Mouse (Mus musculus): ENCODE results near the gene Cnnm2. TPM values are rescaled to one million over a fixed set of nuclear protein-coding genes. Genes with fewer than 3 reads are reported as not detected.

The Cnnm2 gene
- total RNA-seq (2014; fragmentation: Nextera tagmentation) (67.6 and 68.1 TPM in 2 replicates), total RNA-seq (2017) (16.2 and 16.7 TPM in 2 replicates), polyA plus RNA-seq (2012) (20.7 and 27.1 TPM in 2 replicates)

GRCm38 (mm10) chr19:46761247-46761946 lies at the start of gene Cnnm2:
Cnnm2 (plus strand) TSS chr19:46761596.
- Histone ChIP-seq H3K9me3 (replicated peaks) (no peaks in the 10 kb centered on the region), H3K36me3 (replicated peaks) (peaks cover 12% of the 10 kb centered on the region), H3K4me1 (ENCODE audit: insufficient read depth, low read depth, low read length) (peaks cover 31% of the 10 kb centered on the region), H3K4me3 (ENCODE audit: low read depth, low read length) (peak within 1 kb of the TSS; percentile 83), H3K27me3 (ENCODE audit: insufficient read depth, low read length) (no peaks in the 10 kb centered on the region)
- TF ChIP-seq GATA1 (IDR thresholded peaks at IDR 0.05; ENCODE audit: borderline replicate concordance, low read length) (no peak), POLR2AphosphoS5 (IDR thresholded peaks at IDR 0.05; ENCODE audit: insufficient replicate concordance, low read depth, low read length) (no peak), TAL1 (conservative IDR thresholded peaks at IDR 0.05; ENCODE audit: low read depth, low read length) (no peak), GATA2 (IDR thresholded peaks at IDR 0.05; ENCODE audit: borderline replicate concordance, low read depth, low read length) (no peak), CTCF (IDR thresholded peaks at IDR 0.05; ENCODE audit: low read depth, low read length) (no peak)
- ATAC-seq (ENCODE audit: extremely low read depth, insufficient number of reproducible peaks, low FRiP score, poor library complexity, severe bottlenecking) (peak; percentile 94), DNase-seq (ENCODE audit: low spot score) (peak; percentile 95)

GRCm38 (mm10) chr19:46714234-46714633 lies 47.2 kb upstream of the Cnnm2 start:
- H3K9me3 ChIP-seq (replicated peaks) = peaks cover 5% of the 10 kb centered on the region
- H3K4me1 ChIP-seq (ENCODE audit: insufficient read depth, low read depth, low read length) = peaks cover 8% of the 10 kb centered on the region; the same call in 1 of the 2 replicates
- peaks cover 27% of the 10 kb centered on the region for H3K27me3 ChIP-seq (ENCODE audit: insufficient read depth, low read length)
- ATAC-seq (ENCODE audit: extremely low read depth, insufficient number of reproducible peaks, low FRiP score, poor library complexity, severe bottlenecking) (no peak), DNase-seq (ENCODE audit: low spot score) (no peak)
- H3K4me3 ChIP-seq (ENCODE audit: low read depth, low read length) = no peak overlapping the region
- H3K36me3 ChIP-seq (replicated peaks) = no peaks in the 10 kb centered on the region
- no peak for TF ChIP-seq CTCF (IDR thresholded peaks at IDR 0.05; ENCODE audit: low read depth, low read length)
- no peak for TF ChIP-seq GATA1 (IDR thresholded peaks at IDR 0.05; ENCODE audit: borderline replicate concordance, low read length)
- no peak for TF ChIP-seq POLR2AphosphoS5 (IDR thresholded peaks at IDR 0.05; ENCODE audit: insufficient replicate concordance, low read depth, low read length)
- no peak for TF ChIP-seq GATA2 (IDR thresholded peaks at IDR 0.05; ENCODE audit: borderline replicate concordance, low read depth, low read length)
- no peak for TF ChIP-seq TAL1 (conservative IDR thresholded peaks at IDR 0.05; ENCODE audit: low read depth, low read length)

- no peaks in the 10 kb centered on the region for H3K36me3 ChIP-seq (replicated peaks)
- peaks cover 33% of the 10 kb centered on the region for H3K27me3 ChIP-seq (ENCODE audit: insufficient read depth, low read length)
- ATAC-seq (ENCODE audit: extremely low read depth, insufficient number of reproducible peaks, low FRiP score, poor library complexity, severe bottlenecking) (no peak), DNase-seq (ENCODE audit: low spot score) (no peak)
- no peak for TF ChIP-seq GATA1 (IDR thresholded peaks at IDR 0.05; ENCODE audit: borderline replicate concordance, low read length)
- no peak overlapping the region for H3K4me3 ChIP-seq (ENCODE audit: low read depth, low read length)
- peaks cover 6% of the 10 kb centered on the region; the same call in 1 of the 2 replicates for H3K4me1 ChIP-seq (ENCODE audit: insufficient read depth, low read depth, low read length)
- H3K9me3 ChIP-seq (replicated peaks) = peaks cover 5% of the 10 kb centered on the region
Measured at GRCm38 (mm10) chr19:46715016-46715415, 46.4 kb upstream of the Cnnm2 start.

GRCm38 (mm10) chr19:46718150-46718549 lies 43.2 kb upstream of the Cnnm2 start:
- peaks cover 5% of the 10 kb centered on the region for H3K9me3 ChIP-seq (replicated peaks)
- H3K4me1 ChIP-seq (ENCODE audit: insufficient read depth, low read depth, low read length) = 0 out of 2 replicates have a peak, but pooled peaks cover 3% of the 10 kb centered on the region
- DNase-seq (ENCODE audit: low spot score) (no peak), ATAC-seq (ENCODE audit: extremely low read depth, insufficient number of reproducible peaks, low FRiP score, poor library complexity, severe bottlenecking) (no peak)
- H3K27me3 ChIP-seq (ENCODE audit: insufficient read depth, low read length) = peaks cover 30% of the 10 kb centered on the region
- H3K4me3 ChIP-seq (ENCODE audit: low read depth, low read length) = no peak overlapping the region
- H3K36me3 ChIP-seq (replicated peaks) = no peaks in the 10 kb centered on the region
- TF ChIP-seq POLR2AphosphoS5 (IDR thresholded peaks at IDR 0.05; ENCODE audit: insufficient replicate concordance, low read depth, low read length) = no peak
- TF ChIP-seq CTCF (IDR thresholded peaks at IDR 0.05; ENCODE audit: low read depth, low read length) = no peak
- no peak for TF ChIP-seq GATA2 (IDR thresholded peaks at IDR 0.05; ENCODE audit: borderline replicate concordance, low read depth, low read length)
- TF ChIP-seq GATA1 (IDR thresholded peaks at IDR 0.05; ENCODE audit: borderline replicate concordance, low read length) = no peak
- no peak for TF ChIP-seq TAL1 (conservative IDR thresholded peaks at IDR 0.05; ENCODE audit: low read depth, low read length)

GRCm38 (mm10) chr19:46724411-46724810 lies 37.0 kb upstream of the Cnnm2 start:
- Histone ChIP-seq H3K9me3 (replicated peaks) (no peaks in the 10 kb centered on the region), H3K4me3 (ENCODE audit: low read depth, low read length) (no peak overlapping the region), H3K4me1 (ENCODE audit: insufficient read depth, low read depth, low read length) (peaks cover 28% of the 10 kb centered on the region), H3K36me3 (replicated peaks) (no peaks in the 10 kb centered on the region), H3K27me3 (ENCODE audit: insufficient read depth, low read length) (peaks cover 13% of the 10 kb centered on the region)
- DNase-seq (ENCODE audit: low spot score) (no peak), ATAC-seq (ENCODE audit: extremely low read depth, insufficient number of reproducible peaks, low FRiP score, poor library complexity, severe bottlenecking) (no peak)
- TF ChIP-seq GATA2 (IDR thresholded peaks at IDR 0.05; ENCODE audit: borderline replicate concordance, low read depth, low read length) (no peak), POLR2AphosphoS5 (IDR thresholded peaks at IDR 0.05; ENCODE audit: insufficient replicate concordance, low read depth, low read length) (no peak), TAL1 (conservative IDR thresholded peaks at IDR 0.05; ENCODE audit: low read depth, low read length) (no peak), GATA1 (IDR thresholded peaks at IDR 0.05; ENCODE audit: borderline replicate concordance, low read length) (no peak), CTCF (IDR thresholded peaks at IDR 0.05; ENCODE audit: low read depth, low read length) (no peak)

GRCm38 (mm10) chr19:46726142-46726541 lies 35.3 kb upstream of the Cnnm2 start:
- peaks cover under 1% of the 10 kb centered on the region; the same call in 1 of the 2 replicates for H3K27me3 ChIP-seq (ENCODE audit: insufficient read depth, low read length)
- DNase-seq (ENCODE audit: low spot score) (no peak), ATAC-seq (ENCODE audit: extremely low read depth, insufficient number of reproducible peaks, low FRiP score, poor library complexity, severe bottlenecking) (no peak)
- H3K4me1 ChIP-seq (ENCODE audit: insufficient read depth, low read depth, low read length) = peaks cover 35% of the 10 kb centered on the region
- no peaks in the 10 kb centered on the region for H3K36me3 ChIP-seq (replicated peaks)
- H3K9me3 ChIP-seq (replicated peaks) = no peaks in the 10 kb centered on the region
- TF ChIP-seq TAL1 (conservative IDR thresholded peaks at IDR 0.05; ENCODE audit: low read depth, low read length) (no peak), POLR2AphosphoS5 (IDR thresholded peaks at IDR 0.05; ENCODE audit: insufficient replicate concordance, low read depth, low read length) (no peak), GATA2 (IDR thresholded peaks at IDR 0.05; ENCODE audit: borderline replicate concordance, low read depth, low read length) (no peak), GATA1 (IDR thresholded peaks at IDR 0.05; ENCODE audit: borderline replicate concordance, low read length) (no peak), CTCF (IDR thresholded peaks at IDR 0.05; ENCODE audit: low read depth, low read length) (no peak)
- no peak overlapping the region for H3K4me3 ChIP-seq (ENCODE audit: low read depth, low read length)
